Mouse (Mus musculus) cerebellum, postnatal 10 days (tissue): Measurements from ENCODE around the gene Dtd2.

ENCODE experiments used
- DNase-seq, 2 experiments: peaks; one replicate each; pipeline ENCODE4 v3.0.0; 2021; ENCODE audit warnings: mixed read lengths in 2 of 2

Gene Dtd2

GRCm38 (mm10) chr12:51985163-51985748, 21.0 kb downstream of the Dtd2 start:
- DNase-seq, result no peak

- DNase-seq, result no peak
These were observed 22.7 kb downstream of the Dtd2 start for GRCm38 (mm10) chr12:51983625-51984024.

GRCm38 (mm10) chr12:51976531-51976930, 29.8 kb downstream of the Dtd2 start:
- DNase-seq, result peak; percentile 15 to 27

GRCm38 (mm10) chr12:51974381-51974780, 31.9 kb downstream of the Dtd2 start:
- DNase-seq, result no peak

- peak in 1 of 2 experiments; percentile 16 for DNase-seq
These were observed 33.8 kb downstream of the Dtd2 start for GRCm38 (mm10) chr12:51972269-51973065.

GRCm38 (mm10) chr12:51971070-51971664, 35.1 kb downstream of the Dtd2 start, which contains the start of gene Heatr5a:
TSS of gene Heatr5a (minus strand) at chr12:51971321.
- DNase-seq, result peak; percentile 91 to 95

- no peak for DNase-seq
These were observed 35.8 kb downstream of the Dtd2 start for GRCm38 (mm10) chr12:51970352-51971069.

- DNase-seq, result no peak
These were observed 36.4 kb downstream of the Dtd2 start for GRCm38 (mm10) chr12:51969876-51970275.

GRCm38 (mm10) chr12:51969092-51969491, 37.2 kb downstream of the Dtd2 start:
- DNase-seq, result no peak

- DNase-seq, result no peak
These were observed 38.2 kb downstream of the Dtd2 start for GRCm38 (mm10) chr12:51967915-51968595.

- peak; percentile 20 to 23 for DNase-seq
These were observed 48.7 kb downstream of the Dtd2 start for GRCm38 (mm10) chr12:51957626-51958025.

- DNase-seq, result no peak
These were observed 54.0 kb downstream of the Dtd2 start for GRCm38 (mm10) chr12:51952309-51952708.

GRCm38 (mm10) chr12:51947498-51947945, 58.8 kb downstream of the Dtd2 start:
- DNase-seq, result no peak

- no peak for DNase-seq
These were observed 61.0 kb downstream of the Dtd2 start for GRCm38 (mm10) chr12:51945331-51945730.

GRCm38 (mm10) chr12:51939848-51940247, 66.5 kb downstream of the Dtd2 start:
- DNase-seq, result no peak
